Mouse (Mus musculus) cerebellum, adult 11-12 months (tissue): ENCODE results near the gene Vav2.
A peak's percentile ranks its signal among the peaks of the same experiment; 100 is the strongest.

ENCODE experiments used
- DNase-seq: peaks from one replicate; pipeline ENCODE4 v3.0.0; 2022

Gene Vav2

DNA sequence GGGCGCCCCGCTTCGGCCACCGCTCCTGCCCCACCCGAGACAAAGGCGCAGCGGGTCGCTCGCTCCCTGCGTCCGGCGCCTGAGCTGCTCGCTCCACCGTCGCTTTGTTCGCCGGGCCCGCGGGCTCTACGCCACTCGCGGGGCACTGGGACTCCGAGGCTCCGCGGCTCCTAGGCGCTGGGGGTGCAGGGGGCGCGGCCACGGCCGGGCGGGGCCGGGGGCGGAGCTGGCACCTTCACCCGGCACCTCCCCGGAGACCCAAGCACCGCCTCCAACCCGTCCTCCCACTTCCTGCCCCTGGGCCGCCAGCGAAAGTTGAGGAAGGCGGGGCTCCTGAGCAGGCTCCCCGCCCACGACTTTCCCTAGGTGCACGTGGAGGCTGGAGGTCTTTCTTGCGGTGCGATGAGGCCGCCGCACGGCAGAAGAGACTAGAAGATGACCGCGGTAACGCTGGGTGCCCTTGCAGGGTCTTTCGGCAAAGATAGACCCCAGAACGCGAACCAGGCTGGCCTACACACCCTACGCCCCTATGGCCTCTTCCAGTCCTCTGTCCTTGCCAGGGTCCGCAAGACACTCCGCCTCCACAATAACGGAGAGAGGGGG, at the start of gene Vav2:
Gene Vav2 (minus strand): TSS at position 179 of the 603 bp plus-strand sequence.
- peak; percentile 60 for DNase-seq

GRCm38 (mm10) chr2:27475495-27476302, 48.9 kb upstream of the Vav2 start:
- DNase-seq: peak; percentile 96

GRCm38 (mm10) chr2:27474621-27475484, 48.0 kb upstream of the Vav2 start:
- DNase-seq: peak; percentile 64

GRCm38 (mm10) chr2:27473911-27474310, 47.1 kb upstream of the Vav2 start:
- DNase-seq: no peak

DNA sequence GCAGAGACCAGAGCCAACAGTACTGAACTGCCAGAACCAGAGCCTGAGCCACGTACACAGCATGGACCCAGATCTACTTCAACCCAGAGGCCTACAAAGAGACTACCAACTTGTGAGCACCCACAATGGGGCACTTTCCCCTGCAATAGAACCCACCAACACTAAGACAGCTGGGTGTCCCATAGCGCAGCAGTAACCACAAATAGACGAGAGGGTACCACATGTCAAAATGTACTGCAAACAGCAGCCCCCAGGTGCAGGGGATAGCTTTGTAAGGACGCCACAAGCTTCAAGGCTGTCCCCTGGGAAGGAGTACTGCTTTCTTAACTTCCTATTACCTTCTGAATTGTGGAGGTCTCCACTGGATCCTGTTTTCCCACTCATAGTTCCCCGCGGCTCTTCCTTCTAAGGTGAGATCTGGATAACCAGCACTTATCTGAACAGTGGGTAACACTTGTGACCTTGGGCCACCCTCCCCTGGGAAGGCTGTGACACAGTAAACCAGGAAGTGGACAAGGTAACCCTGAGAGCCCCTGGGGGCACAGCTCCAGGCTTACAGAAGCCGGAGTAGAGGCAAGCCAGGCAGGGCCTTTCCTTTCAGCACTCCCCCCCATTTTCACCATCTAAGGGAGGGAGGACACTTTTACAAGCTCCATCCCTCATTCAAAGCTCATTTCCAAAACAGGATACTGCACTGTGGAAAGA, 46.4 kb upstream of the Vav2 start:
- no peak for DNase-seq

DNA sequence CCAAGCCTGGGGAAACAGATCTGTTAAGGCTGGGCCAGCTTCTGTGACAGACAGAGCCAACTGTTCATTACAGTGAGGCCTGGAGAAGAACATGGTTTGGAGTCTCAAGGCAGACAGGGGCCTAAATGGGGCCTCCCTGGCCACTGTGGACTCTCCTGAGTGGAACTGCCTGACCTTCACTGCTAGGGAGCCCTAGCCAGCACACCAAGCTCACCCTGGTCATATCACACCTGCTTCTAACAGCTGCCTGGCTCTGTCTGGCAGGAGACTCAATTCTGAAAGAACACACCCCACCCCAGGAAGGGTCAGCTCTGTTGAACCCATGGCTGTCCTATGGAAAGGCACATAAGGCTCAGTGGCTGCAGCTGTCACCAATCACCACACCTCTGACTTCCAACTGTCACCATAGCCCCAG, 44.3 kb upstream of the Vav2 start:
- DNase-seq: no peak

GRCm38 (mm10) chr2:27470535-27470934, 43.7 kb upstream of the Vav2 start:
- DNase-seq: no peak

- DNase-seq: no peak
These were observed 43.1 kb upstream of the Vav2 start for GRCm38 (mm10) chr2:27469991-27470355.

DNA sequence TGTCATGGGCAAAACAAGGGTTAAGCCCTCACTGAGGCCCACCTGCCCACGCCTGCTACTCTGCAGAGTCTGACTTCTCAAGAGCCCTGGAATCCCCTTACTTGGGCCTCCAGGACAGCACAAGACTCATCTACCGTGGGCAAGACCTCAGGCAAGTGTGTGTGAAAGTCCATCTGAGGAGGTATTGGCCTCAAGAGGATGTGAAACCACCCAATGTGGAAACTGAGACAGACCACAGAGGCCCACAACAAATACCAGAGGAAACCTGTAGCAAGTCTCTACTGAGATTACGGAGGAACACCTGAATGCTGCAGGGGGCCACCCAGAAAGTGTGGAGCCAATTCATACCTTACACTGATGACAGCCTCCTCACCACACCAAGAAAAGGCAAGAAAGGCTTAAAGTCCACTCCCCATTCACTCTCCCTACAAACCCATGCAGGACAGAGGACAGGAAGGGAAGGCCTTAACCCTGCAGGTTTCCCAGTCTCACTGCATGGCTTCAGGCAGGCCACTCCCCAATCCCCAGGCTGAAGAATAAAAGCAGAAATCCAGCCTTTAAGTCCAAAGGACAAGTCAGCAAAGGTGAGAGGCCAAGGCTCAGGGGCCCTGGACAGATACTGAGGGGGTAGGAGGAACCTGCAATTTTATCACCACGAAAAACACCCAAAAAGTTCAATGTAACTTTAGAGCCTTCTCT, 42.6 kb upstream of the Vav2 start:
- no peak for DNase-seq

- no peak for DNase-seq
These were observed 36.1 kb upstream of the Vav2 start for GRCm38 (mm10) chr2:27462901-27463300.

DNA sequence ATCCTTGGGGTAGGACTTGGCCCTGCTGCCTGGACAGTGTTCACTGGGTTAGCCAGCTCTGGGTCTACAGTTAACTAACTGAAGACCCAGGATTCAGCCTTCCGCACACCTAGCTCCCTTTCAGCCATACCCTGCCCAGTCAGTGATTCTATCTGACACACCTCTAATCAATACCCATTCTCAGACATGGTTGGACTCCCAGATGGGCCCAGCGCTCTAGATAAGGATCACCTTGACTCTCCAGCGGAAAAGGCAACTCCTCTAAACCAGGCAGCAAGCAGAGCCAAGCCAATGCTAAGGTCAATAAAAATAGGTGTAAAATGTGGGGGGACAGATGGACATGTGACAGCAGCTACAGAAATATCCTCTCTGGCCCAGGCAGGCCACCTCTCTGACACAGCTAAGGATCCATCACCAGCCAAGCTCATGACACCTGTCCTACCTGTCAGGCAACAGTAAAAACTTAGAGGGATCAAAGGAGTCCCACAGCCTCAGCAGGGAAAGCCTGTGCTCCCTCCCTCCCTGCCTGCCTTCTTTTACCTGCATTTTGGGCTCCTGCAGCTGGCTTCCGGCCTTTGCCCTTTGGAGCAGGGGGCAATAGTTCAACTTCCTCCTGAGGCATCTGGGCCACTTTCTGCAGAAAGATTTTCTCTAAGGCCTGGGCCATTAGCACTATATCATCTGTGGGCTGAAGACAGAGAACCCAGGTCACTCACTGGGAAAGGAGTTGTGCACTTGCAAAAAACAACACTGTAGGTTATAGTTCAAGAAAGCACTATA, 35.2 kb upstream of the Vav2 start:
- no peak for DNase-seq

DNA sequence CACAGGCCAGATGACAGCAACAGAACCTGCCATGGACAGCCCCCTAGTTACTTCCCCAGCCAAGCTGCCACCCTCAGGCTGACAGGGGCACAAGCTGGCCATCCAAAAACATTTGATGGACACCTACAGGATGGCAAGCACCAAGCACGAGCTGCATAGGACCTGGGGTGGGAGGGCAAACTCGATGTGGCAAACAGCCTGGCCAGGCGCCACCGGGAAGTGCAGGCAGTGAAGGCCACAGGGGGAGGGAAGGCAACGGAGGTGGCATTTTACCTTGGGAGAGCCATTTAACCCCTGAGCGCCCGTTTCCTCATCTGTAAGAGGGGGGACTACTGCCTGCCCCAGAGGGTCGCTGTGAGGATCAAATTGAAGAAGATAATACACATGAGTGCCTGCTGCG, 33.8 kb upstream of the Vav2 start:
- no peak for DNase-seq

DNA sequence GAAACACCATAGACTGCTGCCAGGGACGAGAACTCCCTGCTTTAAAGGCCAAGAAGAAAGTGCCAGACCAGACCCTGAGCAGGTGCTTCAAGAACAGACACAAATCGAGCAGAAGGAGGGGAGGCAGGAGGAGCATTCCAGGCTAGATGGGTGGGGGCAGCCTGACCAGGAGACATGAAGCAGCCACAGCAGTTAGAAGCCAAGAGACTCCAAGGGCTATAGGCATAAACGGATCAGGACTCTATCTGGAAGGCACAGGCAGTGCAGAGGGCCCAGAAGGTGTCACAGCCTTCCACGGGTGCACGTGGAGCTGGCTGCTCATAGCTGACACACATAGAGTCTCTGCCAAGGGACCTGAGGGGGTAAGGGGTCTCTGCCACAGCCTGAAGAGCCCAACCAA, 33.3 kb upstream of the Vav2 start:
- DNase-seq: no peak

- DNase-seq: no peak
These were observed 32.9 kb upstream of the Vav2 start for GRCm38 (mm10) chr2:27459735-27460134.

- DNase-seq: no peak
These were observed 23.4 kb upstream of the Vav2 start for GRCm38 (mm10) chr2:27450226-27450625.

GRCm38 (mm10) chr2:27447782-27448181, 20.9 kb upstream of the Vav2 start:
- no peak for DNase-seq

- DNase-seq: no peak
These were observed 20.0 kb upstream of the Vav2 start for GRCm38 (mm10) chr2:27446812-27447211.

DNA sequence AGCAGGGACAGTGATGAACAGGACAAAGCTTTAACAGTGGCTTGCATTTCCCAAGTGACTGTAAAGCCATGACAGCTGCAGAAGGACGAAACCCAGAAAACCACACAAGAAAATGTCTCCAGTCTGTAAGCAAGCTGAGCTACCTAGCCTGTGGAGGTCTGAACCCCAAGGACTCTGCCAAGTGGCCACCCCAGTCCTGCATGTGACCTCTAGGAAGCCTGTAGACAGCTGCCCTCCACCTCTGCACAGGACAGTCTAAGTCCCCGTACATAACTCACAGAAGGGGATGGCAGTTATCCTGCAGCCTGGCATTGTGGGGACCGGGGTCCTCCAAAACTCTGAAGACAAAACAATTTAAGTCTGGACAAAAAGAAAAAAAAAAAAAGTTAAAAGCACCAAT, 19.1 kb upstream of the Vav2 start:
- DNase-seq: no peak

DNA sequence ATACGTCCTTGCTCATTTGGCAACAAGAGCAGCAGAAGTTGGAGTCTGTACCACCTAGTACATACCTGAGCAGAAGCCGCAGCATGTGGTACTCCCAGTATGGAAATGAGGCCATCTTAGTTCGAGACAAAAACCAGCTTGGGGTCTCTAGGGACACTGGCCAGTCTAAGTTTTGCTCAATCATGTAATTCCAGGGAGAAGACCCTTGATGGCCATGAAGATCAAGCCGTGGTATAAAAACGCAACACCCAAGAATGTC, 16.5 kb upstream of the Vav2 start:
- DNase-seq: no peak

GRCm38 (mm10) chr2:27442708-27443449, 16.0 kb upstream of the Vav2 start:
- DNase-seq: peak; percentile 43
